Mouse (Mus musculus) spleen, postnatal 4 days (tissue): ENCODE measurements around the gene Ltk.
A peak's percentile ranks its signal among the peaks of the same experiment; 100 is the strongest.

Experiments
- DNase-seq, 2 experiments: peaks; one replicate each; pipeline ENCODE4 v3.0.0; 2022; ENCODE audit warnings: low spot score in 2 of 2

The Ltk gene

DNA sequence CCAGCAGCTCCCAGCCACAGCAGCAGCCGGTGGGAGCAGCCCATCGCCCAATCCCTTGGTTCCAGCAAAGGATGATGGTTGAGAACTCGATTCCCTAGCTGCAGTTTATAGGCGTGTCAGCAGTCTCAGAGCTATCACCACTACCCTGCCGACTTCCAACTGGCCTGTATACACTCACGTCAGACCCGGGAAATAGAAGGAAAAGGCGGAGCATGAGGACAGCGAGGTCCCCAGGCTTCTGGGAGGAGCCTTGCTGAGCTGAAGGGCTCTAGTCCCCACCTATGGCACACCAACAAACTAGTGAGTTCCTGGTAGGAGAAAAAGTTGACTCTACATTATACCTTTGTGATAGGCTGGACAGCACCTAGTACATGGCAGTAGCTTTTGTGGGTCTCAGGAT is at the start of gene Ltk:
Gene Ltk (minus strand): TSS at position 181 of the 400 bp plus-strand sequence.
- DNase-seq: no peak

DNA sequence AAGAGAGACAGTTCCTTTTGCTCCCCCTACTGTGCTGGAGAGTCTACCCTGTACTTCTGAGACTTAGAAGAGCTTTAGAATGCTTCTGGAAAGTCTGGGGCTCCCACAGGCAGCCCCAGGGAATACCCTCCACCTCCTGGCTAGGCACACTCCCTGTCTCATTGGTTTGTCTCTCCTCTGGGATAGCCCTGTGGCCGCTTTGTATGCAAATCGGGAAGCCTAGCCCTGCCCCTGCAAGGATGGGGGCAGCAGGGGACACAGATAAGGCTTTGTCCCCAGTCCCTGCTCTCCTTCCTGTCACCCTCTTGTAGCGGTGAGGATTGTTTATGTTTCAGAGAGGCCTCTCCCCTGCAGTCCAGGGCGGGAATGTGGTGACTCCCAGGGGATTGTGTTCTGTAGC is 48.6 kb upstream of the Ltk start:
- DNase-seq: no peak

GRCm38 (mm10) chr2:119808438-119808837 is 48.2 kb upstream of the Ltk start:
- DNase-seq: no peak

- DNase-seq: no peak
These were observed 45.3 kb upstream of the Ltk start for GRCm38 (mm10) chr2:119805536-119805935.

- no peak for DNase-seq
These were observed 44.5 kb upstream of the Ltk start for GRCm38 (mm10) chr2:119804776-119805175.

DNA sequence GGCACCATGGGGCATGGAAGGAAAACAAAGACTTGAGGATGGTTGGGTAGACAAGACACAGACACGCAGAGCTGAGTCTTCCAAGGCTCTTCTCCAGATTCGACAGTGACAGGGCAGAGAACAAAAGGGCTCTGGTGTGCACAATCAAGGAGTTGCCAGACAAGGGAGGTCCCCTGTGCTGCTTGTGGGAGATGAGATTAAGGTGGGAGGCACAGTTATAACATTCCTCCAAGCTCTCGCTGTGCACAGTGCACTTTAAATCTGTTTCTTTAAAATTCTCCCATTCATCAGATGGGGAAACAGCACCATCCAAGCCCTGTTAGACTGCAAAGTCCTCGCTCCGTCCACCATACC is 44.0 kb upstream of the Ltk start:
- DNase-seq: no peak

DNA sequence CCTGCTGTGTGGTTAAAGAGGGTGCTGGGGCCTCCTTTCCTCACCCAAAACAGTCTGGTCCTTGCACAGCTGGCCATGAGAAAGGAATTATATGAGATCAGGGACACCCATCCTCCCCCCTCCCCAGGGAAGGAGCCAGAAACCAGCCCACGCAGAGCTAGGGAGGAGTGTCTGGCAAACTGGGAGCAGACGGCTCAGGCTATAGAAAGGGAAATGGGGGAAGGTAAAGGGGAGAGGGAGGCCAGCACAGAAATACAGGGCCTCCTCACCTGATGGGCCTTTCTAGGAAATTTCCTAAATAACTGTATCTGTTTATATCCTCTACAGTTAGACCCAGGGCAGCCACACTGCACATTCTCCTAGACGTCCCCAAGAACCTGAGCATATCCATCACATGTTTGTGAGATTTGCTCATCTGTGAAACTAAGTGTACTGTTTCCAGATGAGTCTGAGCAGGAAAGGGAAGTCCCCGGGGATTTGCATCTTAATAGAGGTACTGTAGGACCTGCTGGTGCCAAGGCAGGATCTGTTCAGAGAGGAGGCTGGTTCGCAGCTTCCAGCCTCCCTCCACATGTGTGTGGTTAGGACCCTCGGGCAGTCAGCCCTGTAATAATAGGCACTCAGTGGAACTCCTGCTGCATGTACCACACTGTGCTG is 43.5 kb upstream of the Ltk start:
- no peak for DNase-seq

DNA sequence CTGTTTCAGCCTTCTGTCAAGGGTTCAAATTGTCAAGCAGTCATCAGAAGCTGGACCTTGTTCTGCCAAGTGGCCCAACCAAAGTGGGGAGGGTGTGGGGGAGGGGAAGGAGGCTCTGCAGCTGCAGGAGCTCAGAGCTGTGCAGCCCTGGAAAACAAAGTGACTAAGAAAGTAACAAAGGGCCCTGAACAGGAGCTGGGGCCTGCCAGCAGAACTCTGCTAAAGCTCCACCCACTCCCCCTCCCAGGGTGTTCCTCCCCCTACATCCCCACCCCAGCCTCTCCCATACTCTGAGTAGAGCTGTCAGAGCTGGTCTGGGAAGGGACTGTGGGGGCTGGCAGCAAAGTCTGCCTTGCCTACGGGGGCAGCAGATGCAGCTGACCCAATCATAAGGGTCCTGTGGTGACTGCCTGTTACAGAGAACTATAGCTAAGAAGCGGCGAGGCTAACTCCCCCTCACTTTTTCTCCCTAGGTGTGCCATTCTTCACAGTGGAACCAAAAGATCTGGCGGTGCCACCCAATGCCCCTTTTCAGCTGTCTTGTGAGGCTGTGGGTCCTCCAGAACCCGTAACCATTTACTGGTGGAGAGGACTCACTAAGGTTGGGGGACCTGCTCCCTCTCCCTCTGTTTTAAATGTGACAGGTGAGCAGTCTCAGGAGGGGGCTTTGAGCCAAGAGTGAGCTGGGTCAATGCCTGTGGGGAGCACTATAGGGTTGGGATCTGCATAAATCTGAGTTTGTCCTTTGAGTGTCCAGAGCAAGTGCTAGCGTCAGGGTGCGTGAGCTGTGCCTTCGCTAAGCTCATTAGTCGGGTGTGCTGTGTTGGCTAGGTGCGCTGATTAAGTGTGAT is 42.8 kb upstream of the Ltk start:
- no peak for DNase-seq

DNA sequence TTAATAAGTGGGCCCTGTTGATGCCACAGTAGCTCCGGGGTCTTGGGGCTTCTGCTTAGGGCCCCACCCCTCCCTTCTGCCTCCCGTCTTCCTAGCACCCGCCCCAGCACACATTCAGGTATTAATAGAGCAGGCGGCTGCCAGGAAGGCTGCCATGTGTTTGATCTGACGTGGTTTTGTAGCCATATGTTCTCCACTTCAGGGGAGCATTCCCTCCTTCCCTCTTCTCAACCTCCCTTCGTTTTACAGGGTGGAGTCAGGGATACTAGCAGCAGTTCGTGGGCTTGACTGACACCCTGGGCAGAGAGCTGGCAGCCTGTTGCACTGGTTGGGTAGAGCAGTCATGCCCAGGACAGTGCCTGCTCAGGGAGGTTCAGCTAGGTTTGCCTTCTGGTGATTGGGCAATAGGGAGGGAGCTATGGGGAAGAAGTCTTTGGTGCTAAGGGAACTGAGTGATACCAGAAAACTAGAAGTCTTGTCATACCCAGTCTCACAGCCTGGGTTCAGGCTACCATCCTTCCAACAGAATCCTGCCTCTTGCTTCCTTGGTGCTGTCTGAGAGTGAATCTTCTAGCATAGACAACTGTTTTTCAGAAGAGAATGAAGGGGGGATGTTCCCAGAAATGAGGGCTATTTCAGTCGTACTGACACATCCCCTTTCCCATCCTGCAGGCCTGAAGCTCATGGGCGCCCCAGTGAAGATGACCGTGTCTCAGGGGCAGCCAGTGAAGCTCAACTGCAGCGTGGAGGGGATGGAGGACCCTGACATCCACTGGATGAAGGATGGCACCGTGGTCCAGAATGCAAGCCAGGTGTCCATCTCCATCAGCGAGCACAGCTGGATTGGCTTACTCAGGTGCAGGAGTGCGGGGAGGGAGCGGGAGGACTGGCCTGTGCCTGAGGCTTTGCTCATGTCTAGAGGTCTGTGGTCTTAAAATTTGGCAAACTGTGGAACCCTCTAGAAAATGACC is 40.9 kb upstream of the Ltk start:
- DNase-seq: no peak

DNA sequence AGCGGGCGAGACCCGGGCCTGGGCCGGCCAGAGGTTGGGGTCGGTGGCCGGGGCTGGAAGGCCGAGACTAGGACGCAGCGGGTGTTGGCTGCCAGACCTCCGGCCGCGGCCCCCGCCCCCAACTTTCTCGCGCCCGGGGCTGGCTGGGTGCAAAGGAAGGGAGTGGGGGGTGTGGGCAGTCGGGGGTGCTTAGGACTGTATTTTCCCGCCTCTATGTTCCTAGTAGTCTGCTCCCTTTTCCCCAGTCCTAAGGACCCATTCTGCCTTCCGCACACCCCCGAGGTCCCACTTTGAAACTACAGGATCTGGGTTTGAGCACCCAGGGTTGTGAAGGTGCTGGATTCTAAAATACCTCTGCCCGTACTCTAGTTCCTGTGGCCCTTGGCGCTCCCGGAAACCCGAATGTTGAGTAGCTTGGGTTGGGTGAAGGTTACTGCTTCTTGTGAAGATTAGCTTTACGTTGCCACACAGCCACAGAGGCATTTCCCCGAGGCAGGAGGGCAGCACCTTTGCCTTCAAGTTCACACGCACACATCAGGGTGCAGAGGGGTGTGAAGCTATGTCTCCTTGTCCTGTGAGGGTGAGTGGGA is 39.8 kb upstream of the Ltk start:
- no peak for DNase-seq

DNA sequence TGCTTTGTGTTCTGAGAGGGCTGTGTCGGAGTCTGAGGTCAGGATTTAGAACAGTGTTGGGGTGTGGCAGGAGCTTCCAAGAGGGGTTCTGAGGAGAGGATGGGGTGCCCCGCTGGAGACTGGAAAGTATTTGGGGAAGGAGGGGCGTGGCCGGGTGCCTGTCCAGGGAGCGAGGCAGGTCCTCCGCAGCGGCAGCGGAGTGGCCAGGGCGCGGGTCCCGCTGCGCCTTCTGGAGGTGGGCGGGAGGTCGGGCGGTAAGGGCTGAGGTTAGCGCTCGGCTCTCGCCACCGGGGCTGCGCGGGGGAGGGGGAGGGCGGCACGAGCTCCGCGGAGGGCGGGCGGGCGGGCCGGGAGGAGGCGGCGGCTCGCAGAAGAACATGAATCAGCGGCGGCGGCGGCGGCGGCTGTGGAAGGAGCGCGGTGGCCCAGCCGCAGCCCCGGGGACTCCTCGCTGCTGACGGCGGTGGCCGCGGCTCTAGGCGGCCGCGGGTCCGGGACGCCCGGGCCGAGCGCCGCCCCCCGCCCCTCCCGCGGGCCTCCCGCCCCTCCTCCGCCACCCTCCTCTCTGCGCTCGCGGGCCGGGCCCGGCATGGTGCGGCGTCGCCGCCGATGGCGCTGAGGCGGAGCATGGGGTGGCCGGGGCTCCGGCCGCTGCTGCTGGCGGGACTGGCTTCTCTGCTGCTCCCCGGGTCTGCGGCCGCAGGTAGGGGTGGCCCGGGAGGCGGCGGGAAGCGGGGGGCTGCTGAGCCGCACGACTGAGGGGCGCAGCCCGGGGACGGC is 39.1 kb upstream of the Ltk start:
- DNase-seq: no peak

DNA sequence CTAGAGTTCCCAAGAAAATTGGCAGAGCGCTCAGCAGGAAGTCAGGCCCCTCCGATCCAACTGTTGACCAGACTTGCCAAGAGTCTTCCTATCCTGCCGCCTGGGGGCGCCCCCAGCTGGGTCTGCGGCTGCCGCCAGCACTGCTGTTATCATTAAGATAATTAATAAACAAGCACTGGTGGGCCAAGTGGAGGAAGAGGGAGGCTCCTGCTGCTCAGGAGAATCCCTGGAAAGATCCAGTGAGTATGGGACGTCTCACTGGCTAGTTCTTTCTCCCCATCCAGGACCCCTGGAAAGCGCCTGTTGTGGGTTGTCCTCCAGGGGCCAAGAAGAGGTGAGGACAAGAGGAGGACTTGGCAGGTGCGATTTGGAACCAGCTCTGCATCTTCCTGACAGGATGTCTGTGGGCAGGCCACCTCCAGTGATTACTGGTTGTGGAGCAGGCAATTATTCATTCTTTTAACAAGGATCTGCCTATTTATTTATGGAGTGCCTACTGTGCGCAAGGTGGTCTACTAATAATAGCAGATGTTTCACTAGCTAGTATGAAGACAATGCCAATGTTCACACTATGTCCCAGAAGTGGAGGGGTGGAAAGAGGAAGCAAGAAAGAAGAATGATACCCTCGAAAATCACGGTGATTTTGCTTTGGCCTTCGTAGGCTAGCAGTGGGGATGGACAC is 38.2 kb upstream of the Ltk start:
- peak in 1 of 2 experiments; percentile 44 for DNase-seq

DNA sequence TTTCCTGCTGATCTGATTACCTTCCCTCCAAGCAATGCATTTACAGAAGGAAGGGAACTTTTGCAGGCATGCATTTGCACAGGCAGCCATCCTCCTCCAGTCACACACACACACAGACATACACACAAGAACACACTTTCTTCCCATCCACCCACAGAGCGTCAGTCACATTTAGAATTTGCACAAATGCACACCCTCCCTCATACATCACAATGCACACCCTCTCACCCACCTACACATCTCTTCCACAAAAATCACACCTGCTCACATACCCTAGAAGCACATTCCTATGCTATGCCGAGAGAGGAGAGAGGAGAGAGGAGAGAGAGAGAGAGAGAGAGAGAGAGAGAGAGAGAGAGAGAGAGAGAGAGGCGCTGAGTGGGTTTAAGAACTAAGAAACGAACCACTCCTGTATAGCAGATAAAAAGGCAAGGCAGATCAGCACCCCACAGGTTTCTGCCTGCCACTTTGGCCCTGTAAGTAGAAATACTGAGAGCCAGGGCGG is 37.1 kb upstream of the Ltk start, which contains the start of gene Tyro3:
Gene Tyro3 (plus strand): TSS at position 455 of the 505 bp plus-strand sequence.
- DNase-seq: no peak

DNA sequence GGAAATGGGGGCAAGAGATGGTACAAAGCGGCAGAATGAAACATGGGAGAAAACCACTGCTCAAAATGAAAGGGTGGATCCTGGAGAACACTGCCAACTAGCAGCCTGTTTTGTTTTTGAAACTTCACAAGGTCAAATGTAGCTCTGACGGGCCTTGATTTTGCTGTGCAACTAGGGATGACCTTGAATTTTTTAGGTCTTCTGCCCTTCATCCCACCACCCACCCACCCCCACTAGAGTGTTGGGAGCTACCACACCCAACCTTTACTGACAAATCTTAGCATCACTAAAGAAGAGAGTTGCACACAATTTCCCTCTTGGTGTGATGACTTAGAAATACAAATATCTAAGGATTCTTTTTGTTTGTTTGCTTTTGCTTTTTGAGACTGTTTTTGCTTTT is 29.8 kb upstream of the Ltk start:
- DNase-seq: no peak

DNA sequence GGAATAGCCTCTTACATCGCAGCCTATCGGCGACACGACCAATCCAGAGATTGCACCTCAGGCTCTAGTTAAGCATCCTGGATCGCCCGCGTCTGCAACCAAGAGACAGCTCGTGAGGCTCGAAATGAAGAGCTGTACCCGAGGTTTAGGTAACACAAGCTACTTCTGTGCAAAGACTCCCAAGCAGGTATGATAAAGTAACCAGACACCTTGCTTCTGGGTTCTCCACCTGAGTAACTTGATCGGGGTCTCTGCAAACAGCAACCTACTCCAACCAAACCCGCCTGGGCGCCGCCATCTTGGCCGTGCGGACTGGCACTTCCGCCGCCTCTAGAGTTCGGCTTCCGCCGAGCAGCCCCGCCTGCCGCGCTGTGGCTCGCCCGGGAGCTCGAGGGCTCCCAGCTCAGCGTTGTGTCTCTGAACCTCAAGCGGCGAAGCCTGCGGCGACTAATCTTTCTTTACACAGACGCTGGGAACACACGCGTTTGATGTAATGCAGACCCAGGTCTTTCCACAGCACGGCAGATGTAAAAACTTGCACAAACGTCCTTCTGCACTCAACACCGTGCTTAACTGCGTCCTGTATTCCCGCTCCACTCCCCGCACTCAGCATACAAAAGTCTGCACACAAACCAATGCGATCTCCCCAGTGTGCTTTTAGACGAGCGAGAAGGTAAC is 27.1 kb upstream of the Ltk start, which contains the start of gene Rpap1:
Gene Rpap1 (minus strand): TSS at position 332 of the 678 bp plus-strand sequence.
- DNase-seq: peak; percentile 79 to 92

DNA sequence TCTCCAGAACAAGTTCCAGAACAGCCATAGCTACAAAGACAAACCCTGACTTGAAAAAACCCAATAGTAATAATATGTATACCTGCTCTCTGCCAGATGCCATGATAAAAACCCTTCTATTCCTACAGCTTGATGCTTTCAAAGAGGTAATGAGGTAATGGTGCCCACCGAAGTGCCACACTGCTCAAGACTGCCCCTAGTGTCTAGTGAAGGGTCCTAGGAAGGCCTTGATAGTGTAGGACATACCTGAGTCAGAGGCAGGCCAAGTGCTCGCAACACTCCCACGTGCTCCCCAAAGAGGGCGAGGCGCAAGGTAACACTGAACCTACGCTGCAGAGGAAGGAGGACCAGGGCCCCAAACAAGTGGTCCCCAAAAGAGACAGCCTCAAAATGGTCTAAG is 7.0 kb upstream of the Ltk start:
- DNase-seq: no peak

DNA sequence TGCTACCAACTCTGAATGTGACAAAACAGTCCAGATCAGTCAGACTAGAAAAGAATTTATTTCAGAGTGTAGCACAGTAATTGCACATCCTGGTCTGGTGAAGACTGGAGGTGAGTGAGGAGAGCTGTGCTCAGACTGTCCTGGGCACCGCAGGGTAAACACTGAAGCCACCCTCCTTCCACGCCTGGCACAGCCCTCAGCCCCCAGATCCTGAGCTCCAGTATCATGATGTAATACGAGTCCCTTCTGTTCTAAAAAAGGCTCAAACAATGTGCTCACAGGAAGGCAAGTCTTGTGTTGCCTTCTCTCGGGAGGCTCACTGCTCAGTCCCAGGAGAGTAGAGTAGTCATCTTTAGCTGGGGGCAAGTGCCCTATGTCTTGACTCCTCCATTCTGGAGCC is 3.7 kb upstream of the Ltk start:
- no peak for DNase-seq

DNA sequence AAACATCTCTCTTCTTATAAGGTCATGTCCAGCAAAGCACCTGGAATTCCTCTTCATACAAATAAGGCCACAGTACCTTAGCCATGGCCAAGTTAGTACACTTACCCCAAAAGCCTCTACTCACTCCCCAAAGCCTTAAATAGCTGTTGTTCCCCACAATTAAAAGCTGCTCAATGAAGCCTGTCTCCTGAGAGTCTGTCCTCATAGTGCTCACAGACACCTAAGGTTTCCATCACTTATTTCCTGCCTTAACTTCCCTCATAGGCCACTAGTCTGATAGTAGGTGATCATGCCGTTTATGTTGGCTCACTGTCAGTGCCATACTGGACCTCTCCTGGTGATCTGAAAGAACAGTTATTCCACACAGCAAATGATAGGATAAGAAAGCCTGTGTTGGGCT is 2.0 kb upstream of the Ltk start:
- DNase-seq: no peak
